Mouse (Mus musculus): ENCODE measurements at regions not wholly inside any gene's neighbourhood (a gene's known extent, or its start where the extent isn't known, plus 50 kb on each side); places are given as distances from the start of the nearest gene placed in this dataset.

- H3K4me1 ChIP-seq (ENCODE audit: control insufficient read depth, insufficient read depth, low read length): no peaks in the 10 kb centered on the region
- H3K36me3 ChIP-seq (ENCODE audit: control insufficient read depth, insufficient read depth, low read length): no peaks in the 10 kb centered on the region
- H3K27ac ChIP-seq (ENCODE audit: low read length): no peak overlapping the region
- H3K4me3 ChIP-seq (ENCODE audit: low read depth, low read length): no peak overlapping the region
- no peak for ATAC-seq (ENCODE audit: insufficient number of reproducible peaks, insufficient read depth, low FRiP score, low read depth)
- H3K4me2 ChIP-seq (replicated peaks; ENCODE audit: low read depth, low read length): no peak overlapping the region
- H3K9me3 ChIP-seq (ENCODE audit: control insufficient read depth, low read depth, low read length): no peaks in the 10 kb centered on the region
- no peaks in the 10 kb centered on the region for H3K27me3 ChIP-seq (ENCODE audit: control insufficient read depth, insufficient read depth, low read length)
- H3K9ac ChIP-seq (replicated peaks; ENCODE audit: low read depth, low read length): no peak overlapping the region
- 81% methylated on average over 2 of the region's 2 CpGs for WGBS
These were observed 605.8 kb upstream of the Slc35b3 start for GRCm38 (mm10) chr13:39566491-39566890.

DNA sequence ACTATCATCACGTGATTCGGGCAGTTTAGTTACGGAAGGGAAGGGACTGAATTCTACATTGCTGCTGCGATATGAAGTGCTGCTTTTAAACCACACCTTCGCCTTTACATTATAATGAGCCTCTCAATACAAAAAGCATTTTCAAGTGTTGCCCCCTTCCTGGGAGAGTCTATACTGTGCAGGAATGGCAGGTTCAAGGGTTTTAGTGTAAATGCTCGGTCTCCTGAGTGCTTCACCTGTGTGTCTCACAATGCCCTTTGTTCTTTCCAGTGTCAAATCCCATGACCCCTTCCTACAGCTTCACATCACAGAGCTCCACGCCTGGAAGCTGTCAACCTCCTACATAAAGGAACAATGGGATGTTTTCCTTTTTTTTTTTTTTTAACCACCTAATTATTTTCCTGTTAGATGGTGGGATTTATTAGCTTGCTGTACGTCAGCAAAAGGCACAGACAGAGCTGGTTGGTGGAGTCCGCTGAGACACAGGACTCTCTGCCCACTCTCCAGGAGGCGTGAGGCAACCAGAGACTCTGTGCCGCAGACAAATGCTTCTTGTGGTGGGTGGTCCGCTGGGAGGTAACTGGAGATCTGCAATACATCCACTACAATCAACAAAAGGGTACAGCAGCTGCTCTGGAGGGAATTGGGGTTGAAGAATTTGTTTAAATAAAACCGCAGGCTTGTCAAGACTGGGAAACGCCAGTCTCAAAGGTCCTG is 577.2 kb upstream of the Slc35b3 start:
- Histone ChIP-seq H3K27ac (ENCODE audit: low read length) (no peak overlapping the region), H3K9ac (replicated peaks; ENCODE audit: low read depth, low read length) (no peak overlapping the region), H3K4me2 (replicated peaks; ENCODE audit: low read depth, low read length) (no peak overlapping the region), H3K36me3 (ENCODE audit: control insufficient read depth, insufficient read depth, low read length) (no peaks in the 10 kb centered on the region), H3K4me1 (ENCODE audit: control insufficient read depth, insufficient read depth, low read length) (no peaks in the 10 kb centered on the region), H3K27me3 (ENCODE audit: control insufficient read depth, insufficient read depth, low read length) (no peaks in the 10 kb centered on the region), H3K9me3 (ENCODE audit: control insufficient read depth, low read depth, low read length) (no peaks in the 10 kb centered on the region), H3K4me3 (ENCODE audit: low read depth, low read length) (no peak overlapping the region)
- 30% methylated on average over 14 of the region's 14 CpGs for WGBS
- no peak for ATAC-seq (ENCODE audit: insufficient number of reproducible peaks, insufficient read depth, low FRiP score, low read depth)

DNA sequence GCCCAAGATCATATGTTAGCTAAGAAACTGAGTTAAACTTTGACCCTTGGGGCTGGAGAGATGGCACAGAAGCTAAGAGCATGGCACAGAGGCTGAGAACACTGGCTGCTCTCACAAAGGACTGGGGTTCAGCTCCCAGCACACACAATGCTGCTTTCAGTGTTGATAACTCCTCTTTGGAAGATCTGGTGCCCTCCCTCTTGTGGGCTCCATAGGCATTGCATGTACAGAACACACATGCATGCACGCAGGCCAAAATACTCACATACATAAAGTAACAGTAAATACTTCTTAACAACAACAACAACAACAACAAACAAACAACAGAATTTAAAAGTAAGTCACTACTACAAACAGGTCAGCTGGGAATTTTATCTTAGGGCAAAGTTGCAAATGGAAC is 565.8 kb upstream of the Slc35b3 start:
- H3K4me3 ChIP-seq (ENCODE audit: low read depth, low read length): no peak overlapping the region

GRCm38 (mm10) chr13:39523856-39524301 is 563.2 kb upstream of the Slc35b3 start:
- Histone ChIP-seq H3K4me1 (ENCODE audit: control insufficient read depth, insufficient read depth, low read length) (no peaks in the 10 kb centered on the region), H3K4me2 (replicated peaks; ENCODE audit: low read depth, low read length) (no peak overlapping the region), H3K9ac (replicated peaks; ENCODE audit: low read depth, low read length) (no peak overlapping the region), H3K27me3 (ENCODE audit: control insufficient read depth, insufficient read depth, low read length) (no peaks in the 10 kb centered on the region), H3K27ac (ENCODE audit: low read length) (no peak overlapping the region), H3K36me3 (ENCODE audit: control insufficient read depth, insufficient read depth, low read length) (no peaks in the 10 kb centered on the region), H3K4me3 (ENCODE audit: low read depth, low read length) (no peak overlapping the region), H3K9me3 (ENCODE audit: control insufficient read depth, low read depth, low read length) (no peaks in the 10 kb centered on the region)
- ATAC-seq (ENCODE audit: insufficient number of reproducible peaks, insufficient read depth, low FRiP score, low read depth): no peak
- 74% methylated on average over 9 of the region's 9 CpGs for WGBS

More for the DNA sequence above, 565.8 kb upstream of the Slc35b3 start:
- no peaks in the 10 kb centered on the region for H3K36me3 ChIP-seq (ENCODE audit: control insufficient read depth, insufficient read depth, low read length)
- WGBS: 80% methylated on average over 1 of the region's 1 CpGs
- no peak overlapping the region for H3K4me2 ChIP-seq (replicated peaks; ENCODE audit: low read depth, low read length)
- H3K4me1 ChIP-seq (ENCODE audit: control insufficient read depth, insufficient read depth, low read length): no peaks in the 10 kb centered on the region
- H3K27me3 ChIP-seq (ENCODE audit: control insufficient read depth, insufficient read depth, low read length): no peaks in the 10 kb centered on the region
- H3K9ac ChIP-seq (replicated peaks; ENCODE audit: low read depth, low read length): no peak overlapping the region
- H3K27ac ChIP-seq (ENCODE audit: low read length): no peak overlapping the region
- no peaks in the 10 kb centered on the region for H3K9me3 ChIP-seq (ENCODE audit: control insufficient read depth, low read depth, low read length)
- ATAC-seq (ENCODE audit: insufficient number of reproducible peaks, insufficient read depth, low FRiP score, low read depth): no peak

DNA sequence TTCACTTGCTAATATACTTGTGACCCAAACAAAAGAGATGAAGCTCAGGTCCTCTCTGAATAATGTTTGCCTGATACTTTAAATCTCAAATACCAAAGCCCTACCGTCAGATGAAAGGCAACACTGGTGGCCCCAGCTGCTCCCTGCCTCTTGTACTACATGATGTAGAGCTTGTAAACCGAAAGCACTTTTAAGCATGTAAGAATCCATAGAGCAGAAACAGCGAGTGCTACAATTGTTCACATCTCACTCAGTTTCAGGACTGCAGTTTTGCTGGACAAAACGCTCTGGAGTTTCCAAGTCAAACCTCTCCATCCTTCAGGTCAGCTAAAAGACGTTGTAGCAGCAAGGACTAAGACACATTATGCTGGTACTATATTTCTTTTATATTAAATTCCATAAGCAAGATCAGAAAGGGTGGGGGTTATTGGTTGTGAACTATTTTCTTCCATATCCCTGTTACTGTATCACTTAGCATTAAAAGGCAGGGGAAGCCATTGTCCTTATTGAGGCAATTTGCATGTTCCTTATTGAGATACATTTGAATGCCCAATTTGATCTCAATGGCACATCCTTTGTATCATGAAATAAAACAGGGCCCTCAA is 562.7 kb upstream of the Slc35b3 start:
- H3K27me3 ChIP-seq (ENCODE audit: control insufficient read depth, insufficient read depth, low read length): no peaks in the 10 kb centered on the region
- no peak for ATAC-seq (ENCODE audit: insufficient number of reproducible peaks, insufficient read depth, low FRiP score, low read depth)
- H3K27ac ChIP-seq (ENCODE audit: low read length): no peak overlapping the region
- H3K9ac ChIP-seq (replicated peaks; ENCODE audit: low read depth, low read length): no peak overlapping the region
- no peak overlapping the region for H3K4me3 ChIP-seq (ENCODE audit: low read depth, low read length)
- no peaks in the 10 kb centered on the region for H3K36me3 ChIP-seq (ENCODE audit: control insufficient read depth, insufficient read depth, low read length)
- no peaks in the 10 kb centered on the region for H3K9me3 ChIP-seq (ENCODE audit: control insufficient read depth, low read depth, low read length)
- H3K4me1 ChIP-seq (ENCODE audit: control insufficient read depth, insufficient read depth, low read length): no peaks in the 10 kb centered on the region
- 54% methylated on average over 5 of the region's 5 CpGs for WGBS
- no peak overlapping the region for H3K4me2 ChIP-seq (replicated peaks; ENCODE audit: low read depth, low read length)

DNA sequence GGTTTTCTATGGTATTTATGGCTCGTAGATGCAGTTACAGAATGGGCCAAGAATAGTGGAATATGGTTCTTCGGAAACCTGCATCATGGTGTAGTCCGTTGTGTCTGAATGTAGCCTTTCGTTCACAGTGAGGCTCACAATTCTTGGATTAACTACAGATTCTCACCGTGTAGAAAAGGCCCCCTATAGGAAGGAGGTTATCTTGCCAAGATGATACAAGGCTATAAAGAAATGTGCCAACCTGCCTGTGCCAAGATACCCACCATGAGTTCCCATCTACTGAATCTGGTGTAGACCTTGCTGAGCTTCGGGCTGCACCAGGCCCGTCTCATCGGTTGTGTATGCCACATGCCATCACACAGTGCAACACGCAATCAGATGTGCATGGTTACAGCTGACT is 560.2 kb upstream of the Slc35b3 start:
- H3K9ac ChIP-seq (replicated peaks; ENCODE audit: low read depth, low read length): no peak overlapping the region
- no peak overlapping the region for H3K27ac ChIP-seq (ENCODE audit: low read length)
- H3K4me3 ChIP-seq (ENCODE audit: low read depth, low read length): no peak overlapping the region
- no peaks in the 10 kb centered on the region for H3K27me3 ChIP-seq (ENCODE audit: control insufficient read depth, insufficient read depth, low read length)
- no peaks in the 10 kb centered on the region for H3K36me3 ChIP-seq (ENCODE audit: control insufficient read depth, insufficient read depth, low read length)
- H3K9me3 ChIP-seq (ENCODE audit: control insufficient read depth, low read depth, low read length): no peaks in the 10 kb centered on the region
- 93% methylated on average over 9 of the region's 9 CpGs for WGBS
- H3K4me2 ChIP-seq (replicated peaks; ENCODE audit: low read depth, low read length): no peak overlapping the region
- ATAC-seq (ENCODE audit: insufficient number of reproducible peaks, insufficient read depth, low FRiP score, low read depth): no peak
- no peaks in the 10 kb centered on the region for H3K4me1 ChIP-seq (ENCODE audit: control insufficient read depth, insufficient read depth, low read length)

- no peak overlapping the region for H3K4me3 ChIP-seq (ENCODE audit: low read depth, low read length)
- H3K36me3 ChIP-seq (ENCODE audit: control insufficient read depth, insufficient read depth, low read length): no peaks in the 10 kb centered on the region
- no peak overlapping the region for H3K27ac ChIP-seq (ENCODE audit: low read length)
- WGBS: 42% methylated on average over 8 of the region's 8 CpGs
- no peaks in the 10 kb centered on the region for H3K4me1 ChIP-seq (ENCODE audit: control insufficient read depth, insufficient read depth, low read length)
- ATAC-seq (ENCODE audit: insufficient number of reproducible peaks, insufficient read depth, low FRiP score, low read depth): no peak
- no peak overlapping the region for H3K4me2 ChIP-seq (replicated peaks; ENCODE audit: low read depth, low read length)
- H3K9me3 ChIP-seq (ENCODE audit: control insufficient read depth, low read depth, low read length): no peaks in the 10 kb centered on the region
- H3K27me3 ChIP-seq (ENCODE audit: control insufficient read depth, insufficient read depth, low read length): no peaks in the 10 kb centered on the region
- no peak overlapping the region for H3K9ac ChIP-seq (replicated peaks; ENCODE audit: low read depth, low read length)
These were observed 555.4 kb upstream of the Slc35b3 start for GRCm38 (mm10) chr13:39516106-39516505.

- no peak overlapping the region for H3K9ac ChIP-seq (replicated peaks; ENCODE audit: low read depth, low read length)
- no peaks in the 10 kb centered on the region for H3K36me3 ChIP-seq (ENCODE audit: control insufficient read depth, insufficient read depth, low read length)
- no peaks in the 10 kb centered on the region for H3K27me3 ChIP-seq (ENCODE audit: control insufficient read depth, insufficient read depth, low read length)
These were observed 529.1 kb upstream of the Slc35b3 start for GRCm38 (mm10) chr13:39489806-39490205.

GRCm38 (mm10) chr13:39472621-39473020 is 511.9 kb upstream of the Slc35b3 start:
- no peak overlapping the region for H3K4me2 ChIP-seq (replicated peaks; ENCODE audit: low read depth, low read length)
- H3K9ac ChIP-seq (replicated peaks; ENCODE audit: low read depth, low read length): no peak overlapping the region
- H3K36me3 ChIP-seq (ENCODE audit: control insufficient read depth, insufficient read depth, low read length): no peaks in the 10 kb centered on the region
- no peaks in the 10 kb centered on the region for H3K4me1 ChIP-seq (ENCODE audit: control insufficient read depth, insufficient read depth, low read length)
- no peaks in the 10 kb centered on the region for H3K9me3 ChIP-seq (ENCODE audit: control insufficient read depth, low read depth, low read length)
- no peaks in the 10 kb centered on the region for H3K27me3 ChIP-seq (ENCODE audit: control insufficient read depth, insufficient read depth, low read length)
- no peak overlapping the region for H3K4me3 ChIP-seq (ENCODE audit: low read depth, low read length)
- H3K27ac ChIP-seq (ENCODE audit: low read length): no peak overlapping the region
- no peak for ATAC-seq (ENCODE audit: insufficient number of reproducible peaks, insufficient read depth, low FRiP score, low read depth)
- 59% methylated on average over 6 of the region's 6 CpGs for WGBS

More at GRCm38 (mm10) chr13:39489806-39490205, 529.1 kb upstream of the Slc35b3 start:
- WGBS: 64% methylated on average over 7 of the region's 7 CpGs
- Histone ChIP-seq H3K4me2 (replicated peaks; ENCODE audit: low read depth, low read length) (no peak overlapping the region), H3K4me1 (ENCODE audit: control insufficient read depth, insufficient read depth, low read length) (no peaks in the 10 kb centered on the region), H3K9me3 (ENCODE audit: control insufficient read depth, low read depth, low read length) (no peaks in the 10 kb centered on the region), H3K4me3 (ENCODE audit: low read depth, low read length) (no peak overlapping the region), H3K27ac (ENCODE audit: low read length) (no peak overlapping the region)
- no peak for ATAC-seq (ENCODE audit: insufficient number of reproducible peaks, insufficient read depth, low FRiP score, low read depth)

Data from stomach, embryonic 14.5 days (tissue).